Mouse (Mus musculus) midbrain, embryonic 14.5 days (tissue): ENCODE results near the gene Gjc2. TPM values are rescaled to one million over a fixed set of nuclear protein-coding genes. Genes with fewer than 3 reads are reported as not detected.
A peak's percentile ranks its signal among the peaks of the same experiment; 100 is the strongest.

ENCODE experiments used
- ATAC-seq: fragments of 200-750 bp; cut with Nextera tagmentation; 2 replicates; pipeline ENCODE4 v1.8.0; 2017; ENCODE audit warnings: moderate number of reproducible peaks, moderate library complexity; ENCODE audit not compliant: low FRiP score, low TSS enrichment
- DNase-seq: peaks from one replicate; pipeline ENCODE4 v3.0.0-alpha.2; 2015
- H3K27ac ChIP-seq: fragments of 300-500 bp; sonication (generic); replicated peaks from 2 replicates; pipeline ENCODE4 v1.5.1; 2014; ENCODE audit warnings: mild to moderate bottlenecking, low read depth, low read length, moderate library complexity
- H3K27me3 ChIP-seq: fragments of 300-500 bp; sonication (generic); 2 replicates; pipeline ENCODE4 v1.6.1; 2014; ENCODE audit warnings: low read length, control low read depth, mixed read lengths; ENCODE audit not compliant: control insufficient read depth, insufficient read depth
- H3K36me3 ChIP-seq: fragments of 300-500 bp; sonication (generic); 2 replicates; pipeline ENCODE4 v1.6.1; 2014; ENCODE audit warnings: low read length, control low read depth; ENCODE audit not compliant: control insufficient read depth, insufficient read depth
- H3K4me1 ChIP-seq: fragments of 300-500 bp; sonication (generic); 2 replicates; pipeline ENCODE4 v1.6.1; 2014; ENCODE audit warnings: mild to moderate bottlenecking, antibody characterized with exemption, low read length, control low read depth; ENCODE audit not compliant: control insufficient read depth, insufficient read depth
- H3K4me2 ChIP-seq: fragments of 300-500 bp; sonication (generic); 2 replicates; pipeline ENCODE4 v1.6.1; 2014; ENCODE audit warnings: mild to moderate bottlenecking, low read length, moderate library complexity
- H3K4me3 ChIP-seq: fragments of 300-500 bp; sonication (generic); replicated peaks from 2 replicates; pipeline ENCODE4 v1.5.1; 2014; ENCODE audit warnings: low read depth, low read length
- H3K9ac ChIP-seq: fragments of 300-500 bp; sonication (generic); replicated peaks from 2 replicates; pipeline ENCODE4 v1.6.1; 2014; ENCODE audit warnings: mild to moderate bottlenecking, low read length, moderate library complexity
- H3K9me3 ChIP-seq: fragments of 300-500 bp; sonication (generic); 2 replicates; pipeline ENCODE4 v1.6.1; 2016; ENCODE audit warnings: low read length, control low read depth, mixed read lengths; ENCODE audit not compliant: control insufficient read depth
- WGBS: fragments of 180-500 bp; shearing (Covaris S2); extraction: QIAGEN DNeasy Blood & Tissue Kit; methylation state at CpG from one replicate; pipeline ENCODE4 v1.1.7; 2014; 5-methylcytosine and 5-hydroxymethylcytosine counted together
- polyA plus RNA-seq: library from polyadenylated mRNA; unstranded; fragments of >200 nt; fragmentation: Nextera tagmentation; extraction: Ambion mirVana; gene quantifications from 2 replicates; pipeline ENCODE4 v1.2.1, GENCODE M21; 2014

Gjc2 gene
- polyA plus RNA-seq, 1 experiment from 2014 or later, result 0.18 TPM

DNA sequence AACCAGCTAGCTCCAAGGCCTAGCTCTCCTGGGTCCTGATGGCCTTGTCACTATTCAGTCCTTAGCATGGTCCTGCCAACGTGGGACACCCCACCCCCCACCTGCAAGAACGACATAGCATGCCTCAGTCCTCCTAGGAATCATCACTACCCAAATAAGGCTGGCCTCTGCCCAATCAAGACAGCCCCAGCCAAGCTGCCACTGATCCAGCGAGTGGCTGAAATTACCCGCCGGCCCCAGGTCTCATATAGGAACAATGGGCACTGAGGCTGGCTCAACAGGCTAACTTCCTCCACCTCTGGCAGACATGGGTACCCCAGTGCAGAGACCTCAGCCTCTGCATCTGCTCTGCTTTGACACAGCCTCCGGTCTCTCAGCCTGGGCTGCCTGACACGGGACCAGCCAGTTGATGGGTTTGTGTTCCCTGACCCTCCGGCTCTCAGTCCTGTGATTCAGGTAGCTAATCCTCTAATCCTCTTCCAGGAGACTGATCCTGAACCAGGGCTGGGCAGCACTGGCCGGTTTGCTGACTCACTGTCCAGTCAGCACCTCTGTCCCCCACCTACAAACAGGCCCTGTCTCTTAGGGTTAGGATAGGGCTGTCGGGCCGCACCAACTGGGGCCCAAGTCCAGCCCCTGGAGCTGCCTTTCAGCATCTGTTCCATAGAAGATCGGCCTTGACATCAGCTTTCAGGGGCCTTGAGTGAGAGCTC is 45.9 kb downstream of the Gjc2 start:
- 59% methylated on average over 12 of the region's 12 CpGs for WGBS
- H3K4me1 ChIP-seq, result no peaks in the 10 kb centered on the region
- peaks cover 48% of the 10 kb centered on the region for H3K27me3 ChIP-seq
- H3K4me3 ChIP-seq, result no peak overlapping the region
- H3K4me2 ChIP-seq, result no peak overlapping the region
- no peaks in the 10 kb centered on the region for H3K9me3 ChIP-seq
- ATAC-seq (no peak), DNase-seq (no peak)
- no peaks in the 10 kb centered on the region for H3K36me3 ChIP-seq
- no peak overlapping the region for H3K27ac ChIP-seq
- H3K9ac ChIP-seq, result no peak overlapping the region

DNA sequence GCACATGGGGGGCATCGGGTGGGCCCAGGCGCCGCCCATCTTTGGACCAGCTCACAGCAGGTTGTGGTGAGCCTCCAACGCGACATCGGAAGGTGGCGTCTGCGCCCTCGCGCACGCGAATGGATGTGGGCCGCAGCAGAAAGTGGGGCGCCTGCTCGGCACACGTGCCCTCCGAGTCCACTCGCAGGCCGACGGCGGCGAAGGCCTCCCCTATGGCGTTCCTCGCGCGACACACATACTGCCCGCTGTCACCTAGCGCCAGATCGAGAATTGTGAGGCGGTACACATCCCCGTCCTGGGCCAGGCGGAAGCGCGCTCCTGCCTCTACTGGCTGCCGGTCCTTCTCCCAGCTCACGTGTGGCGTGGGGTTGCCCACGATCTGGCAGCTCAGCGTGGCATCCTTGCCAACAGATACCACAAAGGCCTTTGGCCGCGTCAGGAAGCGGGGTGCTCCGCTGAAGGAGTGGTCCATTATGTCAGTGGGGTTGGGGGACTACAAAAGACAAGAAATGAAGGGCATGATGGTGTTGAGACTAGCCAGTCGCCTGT is 47.0 kb downstream of the Gjc2 start, which contains the start of gene Obscn:
TSS of gene Obscn (minus strand) at position 499 of the 549 bp plus-strand sequence.
- Histone ChIP-seq H3K27ac (no peak within 1 kb of the TSS), H3K9ac (no peak within 1 kb of the TSS; the same call in 1 of the 2 replicates), H3K4me3 (peak within 1 kb of the TSS; percentile 30), H3K4me2 (peak within 1 kb of the TSS; percentile 50), H3K27me3 (peaks cover 48% of the 10 kb centered on the region), H3K4me1 (no peaks in the 10 kb centered on the region), H3K9me3 (no peaks in the 10 kb centered on the region), H3K36me3 (no peaks in the 10 kb centered on the region)
- 14% methylated on average over 42 of the region's 44 CpGs for WGBS
- peak; percentile 14 for DNase-seq
- no peak for ATAC-seq

DNA sequence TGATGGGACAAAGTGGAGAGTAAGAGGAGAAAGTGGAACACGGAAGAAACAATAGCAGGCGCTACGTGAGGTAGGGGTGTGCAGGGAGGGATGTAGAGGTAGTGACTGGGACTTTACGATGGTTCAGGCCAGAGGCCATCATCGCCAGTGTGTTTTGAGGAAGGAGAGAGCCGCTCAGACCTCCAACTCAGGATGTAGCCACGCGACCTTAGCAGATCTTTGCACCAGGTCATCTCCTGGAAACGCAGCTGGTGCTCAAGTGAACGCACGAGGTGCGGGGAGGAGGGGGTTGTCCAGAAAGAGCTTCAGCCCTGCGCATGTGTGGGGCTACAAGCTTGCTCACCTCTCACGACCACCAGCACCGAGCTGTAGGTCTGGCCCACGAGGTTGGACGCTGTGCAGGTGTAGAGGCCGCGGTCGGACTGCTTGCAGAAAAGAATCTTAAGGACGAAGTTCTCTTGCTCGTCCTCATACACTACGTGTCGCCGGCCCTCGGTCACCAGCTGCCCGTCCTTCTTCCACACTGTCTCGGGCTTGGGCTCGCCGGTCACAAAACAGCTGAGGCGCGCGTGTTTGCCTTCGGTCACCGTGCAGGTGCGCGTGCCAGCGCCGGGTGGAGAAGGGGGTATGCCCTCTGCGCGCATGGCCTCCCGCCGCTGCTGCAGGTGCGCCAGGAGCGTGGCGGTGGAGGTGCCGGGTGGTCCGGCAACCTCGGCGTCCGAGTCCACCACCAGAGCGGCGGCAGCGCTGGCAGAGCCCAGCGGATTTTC is 47.8 kb downstream of the Gjc2 start:
- ATAC-seq (no peak), DNase-seq (peak; percentile 9)
- Histone ChIP-seq H3K27ac (no peak overlapping the region), H3K27me3 (peaks cover 48% of the 10 kb centered on the region), H3K9me3 (no peaks in the 10 kb centered on the region), H3K4me1 (no peaks in the 10 kb centered on the region), H3K9ac (no peak overlapping the region; the same call in 1 of the 2 replicates), H3K36me3 (no peaks in the 10 kb centered on the region), H3K4me2 (peak overlapping the region; percentile 50), H3K4me3 (peak overlapping the region; percentile 30)
- WGBS, result 7% methylated on average over 55 of the region's 55 CpGs

DNA sequence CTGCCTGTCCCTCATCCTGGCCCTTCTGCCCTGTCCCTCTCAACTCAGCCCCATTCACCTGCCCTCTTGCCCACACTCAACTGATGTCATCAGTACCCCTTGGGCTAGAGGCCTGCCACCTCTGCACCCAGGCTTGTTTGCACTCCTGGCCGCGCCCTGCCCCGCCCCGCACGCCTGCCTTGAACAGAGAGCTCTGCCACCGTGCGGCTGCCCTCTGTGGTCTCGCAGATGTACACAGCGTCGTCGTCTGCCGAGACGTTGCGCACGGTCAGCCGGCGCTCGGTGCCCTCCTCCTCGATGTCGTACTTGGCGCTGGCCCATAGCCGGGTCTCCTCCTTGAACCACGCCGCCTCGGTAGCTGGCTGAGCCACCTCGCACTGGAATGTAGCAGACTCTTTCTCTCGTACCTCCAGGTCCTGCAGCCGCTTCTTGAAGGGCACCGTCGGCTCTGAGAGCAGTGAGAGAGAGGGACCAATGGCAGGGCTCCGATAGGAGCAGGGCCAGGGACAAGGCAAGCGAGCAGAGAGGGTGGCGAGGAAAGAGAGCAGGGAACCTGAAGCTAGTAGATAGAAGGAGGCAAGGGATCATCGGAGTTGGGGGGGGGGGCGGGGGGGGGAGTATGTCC is 48.5 kb downstream of the Gjc2 start:
- ATAC-seq, result no peak

DNA sequence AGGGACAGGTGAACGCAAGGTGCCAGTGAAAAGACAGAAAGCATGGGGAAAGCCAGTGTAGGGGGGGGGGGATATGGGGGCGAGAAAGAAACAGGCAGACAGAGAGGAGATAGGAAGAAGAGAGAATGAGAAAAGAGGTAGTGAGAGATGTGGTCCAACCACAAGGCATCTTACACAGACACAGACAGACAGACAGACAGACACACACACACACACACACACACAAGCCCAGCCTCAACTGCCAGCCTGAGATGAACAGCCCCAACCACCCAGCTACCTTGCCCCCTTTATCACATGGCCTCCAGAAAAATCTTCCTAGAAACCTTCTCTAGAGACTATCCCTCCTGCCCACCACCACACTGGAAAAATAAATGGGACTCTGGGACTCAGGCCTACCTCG is 50.9 kb downstream of the Gjc2 start:
- H3K9me3 ChIP-seq, result no peaks in the 10 kb centered on the region
- no peak overlapping the region for H3K9ac ChIP-seq
- no peaks in the 10 kb centered on the region for H3K36me3 ChIP-seq
- peaks cover 40% of the 10 kb centered on the region for H3K27me3 ChIP-seq
- DNase-seq (no peak), ATAC-seq (no peak)
- WGBS, result 58% methylated on average over 3 of the region's 3 CpGs
- no peak overlapping the region for H3K4me3 ChIP-seq
- no peak overlapping the region for H3K27ac ChIP-seq
- no peaks in the 10 kb centered on the region for H3K4me1 ChIP-seq
- H3K4me2 ChIP-seq, result no peak overlapping the region

More for the DNA sequence above, 48.5 kb downstream of the Gjc2 start:
- peak; percentile 12 for DNase-seq
- no peak overlapping the region for H3K27ac ChIP-seq
- H3K27me3 ChIP-seq, result peaks cover 48% of the 10 kb centered on the region
- H3K4me1 ChIP-seq, result no peaks in the 10 kb centered on the region
- 11% methylated on average over 34 of the region's 35 CpGs for WGBS
- H3K4me2 ChIP-seq, result peak overlapping the region; percentile 32; the same call in 1 of the 2 replicates
- 0 out of 2 replicates have a peak overlapping the region, but pooled peaks have one; percentile 15 for H3K4me3 ChIP-seq
- H3K9me3 ChIP-seq, result no peaks in the 10 kb centered on the region
- H3K9ac ChIP-seq, result no peak overlapping the region
- H3K36me3 ChIP-seq, result no peaks in the 10 kb centered on the region

DNA sequence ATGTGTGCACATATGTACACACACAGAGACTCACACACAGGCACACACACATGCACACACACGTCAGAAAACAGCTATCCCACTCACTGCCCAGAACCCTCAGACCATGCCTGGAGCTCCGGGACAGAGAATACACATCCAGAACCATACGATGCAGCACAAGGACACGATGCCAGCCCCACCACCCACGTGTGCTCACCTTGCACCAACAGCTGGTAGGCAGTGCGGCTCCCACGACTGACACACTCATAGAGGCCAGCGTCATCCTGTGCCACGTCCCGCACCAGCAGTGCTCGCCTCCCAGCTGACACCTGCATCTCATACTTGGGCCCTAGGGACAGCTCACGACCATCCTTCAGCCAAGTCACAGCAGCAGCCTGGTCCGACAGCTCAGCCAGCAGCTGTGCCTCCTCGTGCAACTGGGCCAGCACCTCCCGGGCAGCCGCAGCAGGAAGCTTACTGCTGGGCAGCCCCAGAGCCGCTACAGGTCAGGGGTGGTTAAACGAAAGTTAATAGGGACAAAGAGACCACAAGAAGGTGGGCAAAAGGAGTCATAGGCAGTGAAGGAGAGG is 51.6 kb downstream of the Gjc2 start:
- H3K4me1 ChIP-seq, result no peaks in the 10 kb centered on the region
- WGBS, result 65% methylated on average over 18 of the region's 18 CpGs
- DNase-seq (no peak), ATAC-seq (no peak)
- H3K4me2 ChIP-seq, result no peak overlapping the region
- peaks cover 34% of the 10 kb centered on the region for H3K27me3 ChIP-seq
- H3K9ac ChIP-seq, result no peak overlapping the region
- H3K4me3 ChIP-seq, result no peak overlapping the region
- no peaks in the 10 kb centered on the region for H3K36me3 ChIP-seq
- no peak overlapping the region for H3K27ac ChIP-seq
- no peaks in the 10 kb centered on the region for H3K9me3 ChIP-seq

DNA sequence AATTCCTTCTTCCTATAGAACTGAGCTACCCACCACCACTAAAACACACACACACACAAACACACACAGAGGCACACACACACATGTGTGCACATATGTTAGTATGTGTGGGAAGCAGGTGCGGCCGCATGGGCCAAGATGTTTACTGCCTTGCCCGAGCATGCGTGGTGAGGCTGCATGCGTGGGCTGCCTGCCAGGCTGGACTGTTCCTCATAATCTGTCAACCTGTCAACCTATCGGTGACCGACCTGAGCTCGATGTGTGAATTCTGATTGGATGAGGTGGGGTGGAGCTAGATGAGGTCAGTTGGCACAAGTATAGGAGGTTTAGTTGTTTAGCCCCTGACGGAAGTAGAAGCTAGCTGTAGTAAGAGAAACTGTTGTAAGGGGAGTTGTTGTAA is 52.2 kb downstream of the Gjc2 start:
- DNase-seq, result no peak
- H3K27ac ChIP-seq, result no peak overlapping the region
- ATAC-seq, result no peak
- 89% methylated on average over 9 of the region's 9 CpGs for WGBS
- no peaks in the 10 kb centered on the region for H3K36me3 ChIP-seq
- H3K9me3 ChIP-seq, result no peaks in the 10 kb centered on the region
- H3K9ac ChIP-seq, result no peak overlapping the region
- peaks cover 28% of the 10 kb centered on the region for H3K27me3 ChIP-seq
- no peak overlapping the region for H3K4me3 ChIP-seq
- H3K4me2 ChIP-seq, result no peak overlapping the region
- H3K4me1 ChIP-seq, result no peaks in the 10 kb centered on the region
